Mouse (Mus musculus): ENCODE data around the gene Gpr137c. TPM values are rescaled to one million over a fixed set of nuclear protein-coding genes. Genes with fewer than 3 reads are reported as not detected.

Gene Gpr137c
- total RNA-seq (2014; fragmentation: Nextera tagmentation) (not detected in 2 replicates), total RNA-seq (2017) (0.12 and 0.49 TPM in 2 replicates), polyA plus RNA-seq (2012) (not detected in 2 replicates)

DNA sequence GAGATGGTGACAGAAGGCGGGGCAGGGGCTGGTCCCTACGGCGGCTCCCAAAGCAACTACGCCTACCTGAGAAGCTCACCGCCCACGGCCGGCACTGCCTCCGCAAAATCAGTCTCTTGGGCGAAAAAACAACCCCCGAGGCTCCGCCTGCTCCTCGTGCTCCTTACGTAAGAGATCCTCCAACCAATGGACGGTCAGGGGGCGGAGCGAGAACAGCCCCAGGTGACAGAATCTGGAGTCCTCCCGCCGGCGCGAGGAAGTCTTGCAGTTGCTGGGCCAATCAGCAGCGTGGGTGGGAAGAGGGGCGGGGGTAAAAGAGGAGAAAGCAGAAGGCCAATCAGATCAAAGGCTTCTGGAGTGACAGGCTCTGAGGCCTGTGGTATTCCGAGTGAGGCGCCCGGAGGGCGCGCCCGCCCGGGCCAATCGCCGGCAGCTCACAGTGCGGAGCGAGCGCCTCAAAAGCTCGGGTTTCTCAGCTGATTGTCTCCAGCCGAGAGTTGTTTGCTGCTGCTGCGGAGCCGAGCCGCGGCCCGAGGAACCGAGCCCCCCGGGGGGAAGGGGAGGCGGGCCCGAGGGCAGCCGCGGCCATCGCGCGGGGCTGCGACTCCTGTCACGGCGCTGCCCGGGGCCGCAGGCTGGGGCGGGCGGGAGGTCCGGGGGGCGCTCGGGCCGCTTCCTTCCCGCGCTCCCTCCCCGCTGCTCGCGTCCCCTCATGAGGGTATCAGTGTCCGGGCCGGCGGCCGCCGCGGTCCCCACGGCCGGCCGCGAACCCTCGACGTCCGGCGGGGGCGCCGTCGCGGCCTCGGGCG is at the start of gene Gpr137c:
Gpr137c (plus strand) TSS at position 437 of the 809 bp plus-strand sequence.
- DNase-seq (ENCODE audit: low spot score) = no peak
- TF ChIP-seq CTCF (IDR thresholded peaks at IDR 0.05; ENCODE audit: low read depth, low read length) (no peak), TAL1 (conservative IDR thresholded peaks at IDR 0.05; ENCODE audit: low read depth, low read length) (no peak), POLR2AphosphoS5 (IDR thresholded peaks at IDR 0.05; ENCODE audit: insufficient replicate concordance, low read depth, low read length) (no peak), GATA2 (IDR thresholded peaks at IDR 0.05; ENCODE audit: borderline replicate concordance, low read depth, low read length) (no peak), GATA1 (IDR thresholded peaks at IDR 0.05; ENCODE audit: borderline replicate concordance, low read length) (no peak)
- H3K27me3 ChIP-seq (ENCODE audit: insufficient read depth, low read length) = peaks cover 7% of the 10 kb centered on the region; the same call in 1 of the 2 replicates
- H3K9me3 ChIP-seq (replicated peaks) = peaks cover 16% of the 10 kb centered on the region
- H3K4me3 ChIP-seq (ENCODE audit: low read depth, low read length) = no peak within 1 kb of the TSS
- ATAC-seq (ENCODE audit: extremely low read depth, insufficient number of reproducible peaks, low FRiP score, poor library complexity, severe bottlenecking) = no peak
- no peaks in the 10 kb centered on the region for H3K36me3 ChIP-seq (replicated peaks)
- no peaks in the 10 kb centered on the region for H3K4me1 ChIP-seq (ENCODE audit: insufficient read depth, low read depth, low read length)

DNA sequence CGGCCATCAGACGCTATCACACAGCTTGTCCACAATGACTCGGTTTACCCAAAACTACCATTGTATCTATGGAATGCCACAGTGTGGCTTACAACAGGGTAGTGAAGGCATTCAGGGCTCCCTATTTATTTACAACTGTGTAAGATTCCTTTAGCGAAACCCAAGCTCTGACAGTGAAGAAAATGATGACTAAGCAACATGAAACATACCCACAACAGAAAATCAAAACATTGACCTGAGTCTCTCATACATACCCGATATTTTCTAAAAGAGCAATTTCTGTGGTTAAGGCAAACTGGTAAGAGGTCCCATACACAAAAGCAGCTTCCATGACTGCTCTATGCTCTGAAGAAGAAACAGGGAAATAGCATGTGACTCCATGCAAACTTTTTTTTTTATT is 47.3 kb upstream of the Gpr137c start:
- Histone ChIP-seq H3K27me3 (ENCODE audit: insufficient read depth, low read length) (peaks cover 6% of the 10 kb centered on the region), H3K36me3 (replicated peaks) (no peaks in the 10 kb centered on the region), H3K4me3 (ENCODE audit: low read depth, low read length) (no peak overlapping the region), H3K4me1 (ENCODE audit: insufficient read depth, low read depth, low read length) (no peaks in the 10 kb centered on the region), H3K9me3 (replicated peaks) (no peaks in the 10 kb centered on the region)
- ATAC-seq (ENCODE audit: extremely low read depth, insufficient number of reproducible peaks, low FRiP score, poor library complexity, severe bottlenecking) (no peak), DNase-seq (ENCODE audit: low spot score) (no peak)
- TF ChIP-seq TAL1 (conservative IDR thresholded peaks at IDR 0.05; ENCODE audit: low read depth, low read length) (no peak), CTCF (IDR thresholded peaks at IDR 0.05; ENCODE audit: low read depth, low read length) (no peak), POLR2AphosphoS5 (IDR thresholded peaks at IDR 0.05; ENCODE audit: insufficient replicate concordance, low read depth, low read length) (no peak), GATA1 (IDR thresholded peaks at IDR 0.05; ENCODE audit: borderline replicate concordance, low read length) (no peak), GATA2 (IDR thresholded peaks at IDR 0.05; ENCODE audit: borderline replicate concordance, low read depth, low read length) (no peak)

GRCm38 (mm10) chr14:45175012-45175740 is 44.3 kb upstream of the Gpr137c start:
- H3K9me3 ChIP-seq (replicated peaks) = no peaks in the 10 kb centered on the region
- H3K27me3 ChIP-seq (ENCODE audit: insufficient read depth, low read length) = peaks cover 6% of the 10 kb centered on the region
- H3K4me3 ChIP-seq (ENCODE audit: low read depth, low read length) = no peak overlapping the region
- H3K4me1 ChIP-seq (ENCODE audit: insufficient read depth, low read depth, low read length) = no peaks in the 10 kb centered on the region
- TF ChIP-seq POLR2AphosphoS5 (IDR thresholded peaks at IDR 0.05; ENCODE audit: insufficient replicate concordance, low read depth, low read length) = no peak
- TF ChIP-seq CTCF (IDR thresholded peaks at IDR 0.05; ENCODE audit: low read depth, low read length) = no peak
- TF ChIP-seq GATA2 (IDR thresholded peaks at IDR 0.05; ENCODE audit: borderline replicate concordance, low read depth, low read length) = no peak
- no peak for TF ChIP-seq GATA1 (IDR thresholded peaks at IDR 0.05; ENCODE audit: borderline replicate concordance, low read length)
- H3K36me3 ChIP-seq (replicated peaks) = no peaks in the 10 kb centered on the region
- ATAC-seq (ENCODE audit: extremely low read depth, insufficient number of reproducible peaks, low FRiP score, poor library complexity, severe bottlenecking) = no peak
- no peak for DNase-seq (ENCODE audit: low spot score)

GRCm38 (mm10) chr14:45179186-45179585 is 40.3 kb upstream of the Gpr137c start:
- ATAC-seq (ENCODE audit: extremely low read depth, insufficient number of reproducible peaks, low FRiP score, poor library complexity, severe bottlenecking) (no peak), DNase-seq (ENCODE audit: low spot score) (no peak)
- Histone ChIP-seq H3K9me3 (replicated peaks) (no peaks in the 10 kb centered on the region), H3K4me1 (ENCODE audit: insufficient read depth, low read depth, low read length) (no peaks in the 10 kb centered on the region), H3K27me3 (ENCODE audit: insufficient read depth, low read length) (peaks cover 8% of the 10 kb centered on the region), H3K4me3 (ENCODE audit: low read depth, low read length) (no peak overlapping the region), H3K36me3 (replicated peaks) (no peaks in the 10 kb centered on the region)
- TF ChIP-seq CTCF (IDR thresholded peaks at IDR 0.05; ENCODE audit: low read depth, low read length) = no peak

GRCm38 (mm10) chr14:45179606-45180005 is 39.9 kb upstream of the Gpr137c start:
- H3K27me3 ChIP-seq (ENCODE audit: insufficient read depth, low read length) = peaks cover 8% of the 10 kb centered on the region
- no peaks in the 10 kb centered on the region for H3K9me3 ChIP-seq (replicated peaks)
- DNase-seq (ENCODE audit: low spot score) = no peak
- H3K4me3 ChIP-seq (ENCODE audit: low read depth, low read length) = no peak overlapping the region
- no peaks in the 10 kb centered on the region for H3K36me3 ChIP-seq (replicated peaks)
- ATAC-seq (ENCODE audit: extremely low read depth, insufficient number of reproducible peaks, low FRiP score, poor library complexity, severe bottlenecking) = no peak
- TF ChIP-seq GATA1 (IDR thresholded peaks at IDR 0.05; ENCODE audit: borderline replicate concordance, low read length) (no peak), GATA2 (IDR thresholded peaks at IDR 0.05; ENCODE audit: borderline replicate concordance, low read depth, low read length) (no peak), POLR2AphosphoS5 (IDR thresholded peaks at IDR 0.05; ENCODE audit: insufficient replicate concordance, low read depth, low read length) (no peak), CTCF (IDR thresholded peaks at IDR 0.05; ENCODE audit: low read depth, low read length) (no peak), TAL1 (conservative IDR thresholded peaks at IDR 0.05; ENCODE audit: low read depth, low read length) (no peak)
- no peaks in the 10 kb centered on the region for H3K4me1 ChIP-seq (ENCODE audit: insufficient read depth, low read depth, low read length)

DNA sequence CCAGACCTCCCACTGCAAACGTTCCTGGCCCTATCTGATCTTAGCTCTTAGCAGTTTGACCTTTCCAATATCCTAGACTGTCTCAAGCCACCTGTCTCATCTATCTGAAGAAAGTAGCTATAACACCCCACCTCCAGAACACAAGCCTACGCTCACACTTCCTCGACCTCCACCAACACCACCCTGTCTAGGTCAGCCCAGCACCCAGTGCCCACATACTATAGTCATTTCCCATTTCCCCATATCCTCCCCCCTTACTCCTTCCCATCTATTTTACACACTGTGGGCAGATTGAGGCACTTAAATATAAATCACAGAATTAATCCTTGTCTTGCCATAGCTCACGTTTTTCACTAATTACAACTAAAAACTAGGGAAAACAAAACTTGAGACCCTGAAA is 37.9 kb upstream of the Gpr137c start:
- DNase-seq (ENCODE audit: low spot score) (no peak), ATAC-seq (ENCODE audit: extremely low read depth, insufficient number of reproducible peaks, low FRiP score, poor library complexity, severe bottlenecking) (no peak)
- no peaks in the 10 kb centered on the region for H3K36me3 ChIP-seq (replicated peaks)
- 0 out of 2 replicates have a peak, but pooled peaks cover 2% of the 10 kb centered on the region for H3K27me3 ChIP-seq (ENCODE audit: insufficient read depth, low read length)
- H3K9me3 ChIP-seq (replicated peaks) = no peaks in the 10 kb centered on the region
- no peak overlapping the region for H3K4me3 ChIP-seq (ENCODE audit: low read depth, low read length)
- no peaks in the 10 kb centered on the region for H3K4me1 ChIP-seq (ENCODE audit: insufficient read depth, low read depth, low read length)
- TF ChIP-seq CTCF (IDR thresholded peaks at IDR 0.05; ENCODE audit: low read depth, low read length) (no peak), GATA2 (IDR thresholded peaks at IDR 0.05; ENCODE audit: borderline replicate concordance, low read depth, low read length) (no peak), GATA1 (IDR thresholded peaks at IDR 0.05; ENCODE audit: borderline replicate concordance, low read length) (no peak)

Measured in G1E (cell line).